Mouse (Mus musculus) retina, postnatal 7 days (tissue): Measurements from ENCODE around the gene Chd6.

Experiments
- DNase-seq: peaks from one replicate; pipeline ENCODE4 v3.0.0-alpha.2; 2012; ENCODE audit warnings: low read depth, low spot score

Gene Chd6

GRCm38 (mm10) chr2:160933890-160934289 is 175.0 kb downstream of the Chd6 start:
- DNase-seq: no peak

DNA sequence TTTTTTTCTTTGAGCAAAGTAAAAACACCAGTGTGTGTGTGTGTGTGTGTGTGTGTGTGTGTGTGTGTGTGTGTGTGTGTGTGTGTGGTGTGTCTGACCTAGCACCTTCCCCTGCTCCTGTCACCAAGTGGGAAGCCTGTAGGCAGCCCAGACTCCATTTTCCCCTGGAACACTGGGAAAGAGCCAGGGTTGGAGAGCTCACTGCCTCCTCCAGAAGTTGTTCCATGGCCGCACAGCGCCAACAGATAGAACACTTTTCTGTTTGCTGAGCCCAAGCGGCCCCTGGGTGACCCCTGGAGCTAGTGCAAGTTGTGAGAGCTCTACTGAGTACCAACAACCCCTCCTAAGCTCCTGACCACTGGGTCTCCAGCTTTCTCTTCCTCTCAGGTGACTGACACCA is 175.9 kb downstream of the Chd6 start:
- DNase-seq: no peak

GRCm38 (mm10) chr2:160932325-160932724 is 176.6 kb downstream of the Chd6 start:
- no peak for DNase-seq

GRCm38 (mm10) chr2:160931378-160931777 is 177.5 kb downstream of the Chd6 start:
- no peak for DNase-seq

GRCm38 (mm10) chr2:160925203-160925602 is 183.7 kb downstream of the Chd6 start:
- no peak for DNase-seq

DNA sequence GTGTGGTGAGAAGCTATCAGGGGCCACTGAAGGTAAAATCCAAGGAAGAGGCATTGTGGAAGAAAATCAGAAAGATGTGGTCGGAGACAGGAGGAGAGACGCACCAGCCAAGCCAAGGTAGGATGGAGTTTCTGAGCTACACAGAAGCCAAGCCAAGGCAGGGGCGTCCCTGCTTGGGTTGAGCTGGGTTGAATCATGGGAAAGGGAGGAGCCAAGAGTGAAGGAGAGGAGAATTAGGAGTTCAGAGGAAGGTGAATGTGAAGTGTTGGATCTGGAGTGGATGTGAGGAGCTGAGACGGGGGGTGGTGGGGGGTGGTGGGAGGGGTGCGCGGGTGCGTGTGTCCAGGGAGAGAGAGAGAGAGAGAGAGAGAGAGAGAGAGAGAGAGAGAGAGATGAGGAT is 187.6 kb downstream of the Chd6 start:
- DNase-seq: no peak

- DNase-seq: no peak
These were observed 190.0 kb downstream of the Chd6 start for GRCm38 (mm10) chr2:160918930-160919215.

GRCm38 (mm10) chr2:160918154-160918929 is 190.5 kb downstream of the Chd6 start:
- DNase-seq: no peak

GRCm38 (mm10) chr2:160917313-160917712 is 191.6 kb downstream of the Chd6 start:
- DNase-seq: no peak

- DNase-seq: no peak
These were observed 192.2 kb downstream of the Chd6 start for GRCm38 (mm10) chr2:160916714-160917113.

- no peak for DNase-seq
These were observed 192.9 kb downstream of the Chd6 start for GRCm38 (mm10) chr2:160915821-160916610.

- no peak for DNase-seq
These were observed 194.2 kb downstream of the Chd6 start for GRCm38 (mm10) chr2:160914656-160915055.

DNA sequence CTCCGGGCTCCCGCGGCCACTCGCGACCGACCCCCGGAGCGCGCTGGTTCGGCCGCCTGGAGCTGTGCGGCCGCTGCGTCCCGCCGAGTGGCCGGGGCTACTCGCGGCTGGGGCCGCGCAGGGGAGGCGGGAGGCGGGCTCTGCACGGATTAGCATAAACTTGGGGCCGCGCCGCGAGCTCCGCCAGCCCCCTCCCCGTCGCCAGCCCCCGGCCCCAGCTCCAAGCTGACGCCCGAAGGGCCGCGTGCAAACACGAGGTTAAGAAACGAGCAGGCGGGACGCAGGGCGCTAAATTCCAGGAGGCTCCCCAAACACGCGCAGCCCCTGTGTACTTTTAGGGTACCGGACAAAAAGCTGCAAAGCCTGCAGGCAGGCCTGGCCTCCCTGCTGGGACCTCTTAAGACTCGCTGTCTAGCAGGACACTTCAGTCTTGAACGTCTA is 196.6 kb downstream of the Chd6 start, which contains the start of gene Emilin3:
Gene Emilin3, minus strand, starts transcription at position 98 of the 441 bp plus-strand sequence.
- no peak for DNase-seq

DNA sequence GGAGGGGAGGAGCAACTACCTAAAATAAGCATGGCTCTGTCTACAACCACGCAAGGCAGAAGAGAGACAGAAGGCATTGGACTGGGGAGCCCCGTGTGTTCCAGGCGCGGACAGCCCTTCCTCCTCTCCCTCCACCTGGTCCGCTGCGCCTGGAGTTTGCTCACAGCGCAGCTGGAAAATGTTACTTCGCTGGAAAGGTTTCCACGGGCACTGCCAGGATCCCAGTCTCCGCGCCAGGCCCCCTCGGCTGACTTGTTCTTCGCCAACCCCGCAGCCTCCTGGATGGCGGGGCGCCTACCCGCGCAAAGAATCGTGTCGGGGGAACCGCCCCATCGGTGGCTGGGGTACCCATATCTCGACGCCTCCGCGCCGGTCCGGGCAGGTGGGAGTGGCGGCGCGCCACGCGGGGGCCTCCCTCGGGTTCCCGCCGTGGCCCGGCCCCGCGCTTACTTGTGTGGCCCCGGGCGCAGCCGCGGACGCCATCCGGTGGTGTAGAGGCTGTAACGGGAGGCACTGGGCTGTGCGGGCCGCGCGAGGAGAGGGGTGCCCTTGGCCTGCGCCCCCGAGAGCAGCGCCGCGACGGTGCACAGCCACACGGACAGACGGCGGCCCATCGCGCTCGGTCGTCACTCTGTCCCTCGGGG is 197.2 kb downstream of the Chd6 start:
- DNase-seq: no peak

DNA sequence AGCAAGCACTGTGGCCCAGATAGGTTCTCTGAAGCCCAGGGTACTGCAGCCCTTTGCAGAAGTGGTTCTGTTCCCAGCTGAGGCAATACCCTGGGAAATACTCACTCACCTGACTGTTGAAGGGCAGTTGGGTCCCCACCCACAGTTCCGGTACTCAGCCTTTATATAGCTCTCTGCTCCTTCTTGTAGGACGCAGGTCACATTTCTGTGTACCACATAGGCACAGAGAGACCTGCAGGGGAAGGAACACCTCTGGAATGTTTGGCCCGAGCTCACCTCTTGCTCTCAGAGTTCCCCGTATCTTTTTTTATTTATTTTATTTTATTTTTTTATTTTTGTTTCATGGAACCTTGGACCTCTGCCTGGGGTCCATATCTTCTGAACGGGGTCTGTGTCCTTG is 198.2 kb downstream of the Chd6 start:
- DNase-seq: no peak

GRCm38 (mm10) chr2:160908607-160909006 is 200.3 kb downstream of the Chd6 start:
- DNase-seq: no peak

- DNase-seq: no peak
These were observed 202.8 kb downstream of the Chd6 start for GRCm38 (mm10) chr2:160906101-160906500.

GRCm38 (mm10) chr2:160905301-160905700 is 203.6 kb downstream of the Chd6 start:
- no peak for DNase-seq

DNA sequence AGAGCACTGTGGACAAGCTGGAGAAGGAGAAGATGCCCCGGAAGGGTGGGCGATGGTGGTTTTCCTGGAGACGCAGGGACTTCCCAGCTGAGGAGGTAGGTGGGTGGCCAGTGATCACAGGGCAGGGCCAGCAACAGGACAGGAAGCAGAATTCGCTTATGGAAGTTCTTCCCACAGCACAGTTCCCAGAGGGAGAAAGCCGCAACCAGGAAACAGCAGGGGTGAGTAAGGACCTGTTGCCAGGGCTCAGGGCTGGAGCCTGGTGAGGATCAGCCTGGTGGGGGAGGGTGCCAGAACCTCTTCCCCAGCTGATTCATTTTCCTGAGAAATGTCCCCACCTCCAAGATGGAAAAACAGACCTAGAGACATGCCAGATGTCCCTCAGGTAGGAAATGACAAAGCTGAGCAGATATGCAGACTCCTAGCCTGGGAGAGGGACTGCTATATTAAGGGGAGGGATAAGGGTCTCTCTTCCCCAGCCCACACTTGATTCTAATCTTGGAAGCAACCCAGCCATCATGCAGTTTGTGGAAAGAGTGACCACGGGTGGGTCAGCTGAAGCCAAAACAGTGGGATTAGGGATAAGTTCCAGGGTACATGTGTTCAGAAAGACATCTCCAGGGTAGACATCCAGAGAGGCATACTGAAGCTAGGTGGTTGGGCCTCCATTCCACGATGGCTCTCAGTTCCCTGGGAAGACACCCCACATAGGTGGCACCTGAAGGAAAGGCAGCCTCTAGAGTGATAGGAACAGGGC is 207.0 kb downstream of the Chd6 start:
- no peak for DNase-seq
